Mouse (Mus musculus) lung, adult 2 months (tissue): Measurements from ENCODE around the gene Ctso.

Experiments
- CTCF ChIP-seq: fragments of 200-500 bp; IDR thresholded peaks from 2 replicates; pipeline ENCODE4 v1.5.1; 2011; ENCODE audit warnings: mild to moderate bottlenecking, low read length, control low read depth; ENCODE audit not compliant: insufficient read depth
- POLR2A ChIP-seq: fragments of 200-500 bp; IDR thresholded peaks from 2 replicates; pipeline ENCODE4 v1.6.1; 2011; ENCODE audit warnings: low read depth, mild to moderate bottlenecking, control low read depth, low read length, borderline replicate concordance; ENCODE audit errors: extremely low read depth

GRCm38 (mm10) chr3:81883916-81884315 is 48.5 kb upstream of the Ctso start:
- no peak for TF ChIP-seq CTCF
- no peak for TF ChIP-seq POLR2A
